Mouse (Mus musculus) midbrain, embryonic 10.5 days (tissue): ENCODE measurements around the gene Lnx1. TPM values are rescaled to one million over a fixed set of nuclear protein-coding genes. Genes with fewer than 3 reads are reported as not detected.

Experiments
- DNase-seq: peaks from one replicate; pipeline ENCODE4 v3.0.0-alpha.2; 2017; ENCODE audit warnings: low spot score
- H3K27ac ChIP-seq: fragments of 300-500 bp; sonication (generic); replicated peaks from 2 replicates; pipeline ENCODE4 v1.5.1; 2016; ENCODE audit warnings: mild to moderate bottlenecking
- H3K27me3 ChIP-seq: fragments of 300-500 bp; sonication (generic); 2 replicates; pipeline ENCODE4 v1.6.1; 2016; ENCODE audit warnings: low read depth, mild to moderate bottlenecking; ENCODE audit not compliant: poor library complexity, severe bottlenecking
- H3K36me3 ChIP-seq: fragments of 300-500 bp; sonication (generic); 2 replicates; pipeline ENCODE4 v1.6.1; 2016; ENCODE audit warnings: mild to moderate bottlenecking, moderate library complexity
- H3K4me1 ChIP-seq: fragments of 300-500 bp; sonication (generic); 2 replicates; pipeline ENCODE4 v1.6.1; 2016
- H3K4me3 ChIP-seq: fragments of 300-500 bp; sonication (generic); 2 replicates; pipeline ENCODE4 v1.5.1; 2016; ENCODE audit warnings: mild to moderate bottlenecking, moderate library complexity
- H3K9me3 ChIP-seq: fragments of 300-500 bp; sonication (generic); replicated peaks from 2 replicates; pipeline ENCODE4 v1.6.1; 2016; ENCODE audit warnings: mild to moderate bottlenecking
- WGBS: fragments of 180-500 bp; shearing (Covaris S2); methylation state at CpG from one replicate; pipeline ENCODE4 v1.1.7; 2016; 5-methylcytosine and 5-hydroxymethylcytosine counted together
- polyA plus RNA-seq: library from polyadenylated mRNA; unstranded; fragments of >200 nt; fragmentation: Nextera tagmentation; extraction: Ambion mirVana; gene quantifications from 2 replicates; pipeline ENCODE4 v1.2.1, GENCODE M21; 2016

The Lnx1 gene
- polyA plus RNA-seq, 1 experiment from 2014 or later: 0.46 TPM

- Histone ChIP-seq H3K36me3 (peaks cover 98% of the 10 kb centered on the region), H3K4me1 (no peaks in the 10 kb centered on the region), H3K27me3 (no peaks in the 10 kb centered on the region), H3K9me3 (no peaks in the 10 kb centered on the region), H3K27ac (no peak overlapping the region), H3K4me3 (no peak overlapping the region)
- 96% methylated on average over 4 of the region's 4 CpGs for WGBS
- no peak for DNase-seq
These were observed 157.1 kb downstream of the Lnx1 start for GRCm38 (mm10) chr5:74545606-74546005.

Other genes starting within 250 kb of the Lnx1 start
- 14.0 and 14.6 TPM in 2 replicates for gene Scfd2, start 171.2 kb downstream of the Lnx1 start, polyA plus RNA-seq
- 108 and 110 TPM in 2 replicates for gene Fip1l1, start 167.5 kb downstream of the Lnx1 start, polyA plus RNA-seq